Mouse (Mus musculus) embryonic facial prominence, embryonic 12.5 days (tissue): Measurements from ENCODE around the gene 6330409D20Rik. TPM values are rescaled to one million over a fixed set of nuclear protein-coding genes. Genes with fewer than 3 reads are reported as not detected.
A peak's percentile ranks its signal among the peaks of the same experiment; 100 is the strongest.

Experiments
- ATAC-seq: fragments of 200-750 bp; cut with Nextera tagmentation; 2 replicates; pipeline ENCODE4 v1.8.0; 2017; ENCODE audit not compliant: insufficient number of reproducible peaks, insufficient read depth, low FRiP score, low TSS enrichment
- H3K27ac ChIP-seq: fragments of 300-500 bp; sonication (generic); 2 replicates; pipeline ENCODE4 v1.5.1; 2016; ENCODE audit warnings: mild to moderate bottlenecking
- H3K27me3 ChIP-seq: fragments of 300-500 bp; sonication (generic); 2 replicates; pipeline ENCODE4 v1.6.1; 2016; ENCODE audit warnings: mild to moderate bottlenecking, moderate library complexity
- H3K36me3 ChIP-seq: fragments of 300-500 bp; sonication (generic); 2 replicates; pipeline ENCODE4 v1.6.1; 2016; ENCODE audit warnings: mild to moderate bottlenecking
- H3K4me1 ChIP-seq: fragments of 300-500 bp; sonication (generic); 2 replicates; pipeline ENCODE4 v1.6.1; 2016
- H3K4me2 ChIP-seq: fragments of 300-500 bp; sonication (generic); replicated peaks from 2 replicates; pipeline ENCODE4 v1.6.1; 2016; ENCODE audit warnings: mild to moderate bottlenecking, moderate library complexity
- H3K4me3 ChIP-seq: fragments of 300-500 bp; sonication (generic); 2 replicates; pipeline ENCODE4 v1.5.1; 2016; ENCODE audit warnings: mild to moderate bottlenecking
- H3K9ac ChIP-seq: fragments of 300-500 bp; sonication (generic); 2 replicates; pipeline ENCODE4 v1.6.1; 2016; ENCODE audit warnings: mild to moderate bottlenecking, moderate library complexity
- H3K9me3 ChIP-seq: fragments of 300-500 bp; sonication (generic); 2 replicates; pipeline ENCODE4 v1.6.1; 2016; ENCODE audit warnings: mild to moderate bottlenecking, moderate library complexity
- WGBS: fragments of 180-500 bp; shearing (Covaris S2); methylation state at CpG from one replicate; pipeline ENCODE4 v1.1.7; 2016; 5-methylcytosine and 5-hydroxymethylcytosine counted together
- polyA plus RNA-seq: library from polyadenylated mRNA; unstranded; fragments of >200 nt; fragmentation: Nextera tagmentation; extraction: Ambion mirVana; gene quantifications from 2 replicates; pipeline ENCODE4 v1.2.1, GENCODE M21; 2016

6330409D20Rik gene
- polyA plus RNA-seq, 1 experiment from 2014 or later = 0.43 TPM

GRCm38 (mm10) chr2:32736306-32736829 lies 4.4 kb downstream of the 6330409D20Rik start:
- no peak overlapping the region for H3K4me2 ChIP-seq
- WGBS = 50% methylated on average over 3 of the region's 3 CpGs
- 0 out of 2 replicates have a peak overlapping the region, but pooled peaks have one; percentile 36 for H3K27ac ChIP-seq
- H3K9me3 ChIP-seq = no peaks in the 10 kb centered on the region
- H3K4me1 ChIP-seq = peaks cover 33% of the 10 kb centered on the region
- H3K36me3 ChIP-seq = no peaks in the 10 kb centered on the region
- H3K27me3 ChIP-seq = peaks cover 8% of the 10 kb centered on the region; the same call in 1 of the 2 replicates
- H3K9ac ChIP-seq = no peak overlapping the region
- ATAC-seq = no peak
- H3K4me3 ChIP-seq = no peak overlapping the region

DNA sequence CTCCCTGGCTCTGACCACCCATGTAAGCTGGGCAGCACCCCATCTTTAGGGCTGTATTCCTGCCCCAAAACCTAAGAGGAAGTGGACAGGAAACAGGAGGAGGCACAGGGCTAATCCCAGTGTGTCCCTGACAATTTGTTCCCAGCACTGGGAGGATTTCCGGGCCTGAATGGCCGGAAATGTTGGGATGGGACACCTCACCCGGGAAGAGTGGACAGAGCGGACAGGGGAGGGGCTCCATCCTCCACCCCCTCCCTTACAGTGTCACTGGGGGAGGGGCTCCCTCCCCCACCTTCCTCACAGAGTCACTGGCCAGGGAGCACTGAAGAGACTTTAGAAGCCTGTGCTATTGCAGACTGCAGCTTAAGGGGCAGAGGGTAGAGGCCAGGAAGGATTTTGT lies 5.9 kb downstream of the 6330409D20Rik start:
- no peak for ATAC-seq
- Histone ChIP-seq H3K27me3 (no peaks in the 10 kb centered on the region), H3K9ac (no peak overlapping the region), H3K4me3 (no peak overlapping the region), H3K9me3 (no peaks in the 10 kb centered on the region), H3K36me3 (no peaks in the 10 kb centered on the region), H3K27ac (no peak overlapping the region), H3K4me2 (no peak overlapping the region), H3K4me1 (peaks cover 39% of the 10 kb centered on the region)
- WGBS = 34% methylated on average over 4 of the region's 4 CpGs

GRCm38 (mm10) chr2:32734480-32734879 lies 6.3 kb downstream of the 6330409D20Rik start:
- no peaks in the 10 kb centered on the region for H3K36me3 ChIP-seq
- no peak overlapping the region for H3K4me2 ChIP-seq
- H3K27ac ChIP-seq = peak overlapping the region; percentile 41; the same call in 1 of the 2 replicates
- no peaks in the 10 kb centered on the region for H3K9me3 ChIP-seq
- H3K4me3 ChIP-seq = no peak overlapping the region
- H3K9ac ChIP-seq = no peak overlapping the region
- peaks cover 44% of the 10 kb centered on the region for H3K4me1 ChIP-seq
- H3K27me3 ChIP-seq = no peaks in the 10 kb centered on the region
- WGBS = 35% methylated on average over 4 of the region's 4 CpGs
- ATAC-seq = no peak

- H3K4me1 ChIP-seq = peaks cover 54% of the 10 kb centered on the region
- no peaks in the 10 kb centered on the region for H3K9me3 ChIP-seq
- H3K27ac ChIP-seq = no peak overlapping the region
- H3K4me3 ChIP-seq = no peak overlapping the region
- no peaks in the 10 kb centered on the region for H3K36me3 ChIP-seq
- WGBS = 63% methylated on average over 6 of the region's 6 CpGs
- H3K9ac ChIP-seq = no peak overlapping the region
- H3K4me2 ChIP-seq = no peak overlapping the region
- H3K27me3 ChIP-seq = no peaks in the 10 kb centered on the region
- no peak for ATAC-seq
Measured at GRCm38 (mm10) chr2:32732695-32733094, 8.1 kb downstream of the 6330409D20Rik start.

- Histone ChIP-seq H3K4me3 (no peak overlapping the region), H3K4me1 (peaks cover 54% of the 10 kb centered on the region)
- WGBS = 51% methylated on average over 4 of the region's 4 CpGs
Measured at GRCm38 (mm10) chr2:32731911-32732310, 8.9 kb downstream of the 6330409D20Rik start.

DNA sequence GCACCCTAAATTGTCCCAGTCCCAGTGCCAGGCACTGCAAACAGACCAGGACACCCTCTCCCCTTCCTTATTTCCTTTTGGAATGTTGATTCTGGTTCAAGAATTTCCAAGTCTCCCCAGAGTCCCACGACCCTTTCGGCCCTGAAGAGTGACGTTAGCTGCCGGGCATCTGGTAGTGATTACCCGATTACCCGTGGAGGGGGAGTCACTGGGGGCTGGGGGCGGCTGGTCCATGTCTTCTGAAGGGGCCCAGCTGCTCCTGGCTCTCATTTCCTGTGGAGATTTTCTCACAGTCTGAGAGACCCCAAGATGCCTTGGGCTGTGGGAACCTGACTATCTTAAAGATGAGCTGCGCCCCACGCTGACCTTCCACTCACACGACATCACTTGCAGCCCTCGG lies 10.0 kb downstream of the 6330409D20Rik start:
- Histone ChIP-seq H3K27ac (peak overlapping the region; percentile 81), H3K9ac (no peak overlapping the region), H3K9me3 (no peaks in the 10 kb centered on the region), H3K27me3 (no peaks in the 10 kb centered on the region), H3K36me3 (no peaks in the 10 kb centered on the region), H3K4me2 (peak overlapping the region; percentile 28), H3K4me3 (peak overlapping the region; percentile 9; the same call in 1 of the 2 replicates), H3K4me1 (peaks cover 54% of the 10 kb centered on the region)
- WGBS = 13% methylated on average over 11 of the region's 11 CpGs
- peak; percentile 54; the same call in 1 of the 2 replicates for ATAC-seq

More at GRCm38 (mm10) chr2:32731911-32732310, 8.9 kb downstream of the 6330409D20Rik start:
- Histone ChIP-seq H3K4me2 (no peak overlapping the region), H3K27ac (peak overlapping the region; percentile 81), H3K27me3 (no peaks in the 10 kb centered on the region), H3K36me3 (no peaks in the 10 kb centered on the region), H3K9me3 (no peaks in the 10 kb centered on the region), H3K9ac (no peak overlapping the region)
- ATAC-seq = no peak

DNA sequence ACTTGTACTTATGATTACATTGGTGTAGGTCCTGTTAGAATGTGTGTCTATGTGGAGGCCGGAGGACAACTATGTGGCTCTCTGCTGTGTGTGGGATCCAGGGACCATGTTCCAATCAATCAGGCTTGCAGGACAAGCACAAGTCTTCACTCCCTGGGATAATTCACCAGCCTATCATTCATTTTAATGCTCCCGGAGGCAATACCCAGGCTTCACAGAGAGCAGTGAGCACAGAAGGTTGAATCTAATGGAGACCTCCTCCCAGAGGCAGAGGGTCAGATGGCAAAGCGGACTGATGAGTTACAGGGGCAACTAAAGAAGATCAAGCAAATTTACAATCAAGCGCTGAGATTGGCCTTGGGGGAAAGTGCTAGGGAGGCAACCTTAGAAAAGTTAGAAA lies 11.3 kb downstream of the 6330409D20Rik start:
- no peak for ATAC-seq
- H3K9me3 ChIP-seq = no peaks in the 10 kb centered on the region
- peaks cover 47% of the 10 kb centered on the region for H3K4me1 ChIP-seq
- H3K36me3 ChIP-seq = no peaks in the 10 kb centered on the region
- no peaks in the 10 kb centered on the region for H3K27me3 ChIP-seq
- no peak overlapping the region for H3K9ac ChIP-seq
- H3K27ac ChIP-seq = peak overlapping the region; percentile 81; the same call in 1 of the 2 replicates
- 50% methylated on average over 4 of the region's 4 CpGs for WGBS
- peak overlapping the region; percentile 17 for H3K4me2 ChIP-seq
- no peak overlapping the region for H3K4me3 ChIP-seq

GRCm38 (mm10) chr2:32728463-32728862 lies 12.4 kb downstream of the 6330409D20Rik start:
- H3K27me3 ChIP-seq = no peaks in the 10 kb centered on the region
- H3K9ac ChIP-seq = 0 out of 2 replicates have a peak overlapping the region, but pooled peaks have one; percentile 24
- H3K9me3 ChIP-seq = no peaks in the 10 kb centered on the region
- WGBS = 44% methylated on average over 7 of the region's 7 CpGs
- H3K4me1 ChIP-seq = peaks cover 40% of the 10 kb centered on the region
- H3K36me3 ChIP-seq = no peaks in the 10 kb centered on the region
- H3K4me2 ChIP-seq = peak overlapping the region; percentile 49
- ATAC-seq = no peak
- peak overlapping the region; percentile 81 for H3K27ac ChIP-seq
- H3K4me3 ChIP-seq = peak overlapping the region; percentile 35

GRCm38 (mm10) chr2:32727435-32727834 lies 13.4 kb downstream of the 6330409D20Rik start:
- Histone ChIP-seq H3K4me2 (peak overlapping the region; percentile 49), H3K4me1 (peaks cover 41% of the 10 kb centered on the region), H3K27ac (peak overlapping the region; percentile 81; the same call in 1 of the 2 replicates), H3K27me3 (no peaks in the 10 kb centered on the region; the same call in 1 of the 2 replicates), H3K9ac (peak overlapping the region; percentile 39; the same call in 1 of the 2 replicates), H3K36me3 (no peaks in the 10 kb centered on the region), H3K9me3 (no peaks in the 10 kb centered on the region), H3K4me3 (peak overlapping the region; percentile 35)
- 1% methylated on average over 16 of the region's 16 CpGs for WGBS
- ATAC-seq = peak; percentile 92

- H3K9me3 ChIP-seq = no peaks in the 10 kb centered on the region
- H3K4me1 ChIP-seq = peaks cover 38% of the 10 kb centered on the region
- 83% methylated on average over 16 of the region's 16 CpGs for WGBS
- no peaks in the 10 kb centered on the region; the same call in 1 of the 2 replicates for H3K27me3 ChIP-seq
- H3K9ac ChIP-seq = no peak overlapping the region
- H3K36me3 ChIP-seq = no peaks in the 10 kb centered on the region
- no peak overlapping the region for H3K27ac ChIP-seq
- ATAC-seq = no peak
- H3K4me2 ChIP-seq = no peak overlapping the region
- H3K4me3 ChIP-seq = no peak overlapping the region
Measured at GRCm38 (mm10) chr2:32724832-32725790, 15.7 kb downstream of the 6330409D20Rik start.

- H3K9ac ChIP-seq = no peak overlapping the region
- no peak overlapping the region for H3K4me2 ChIP-seq
- ATAC-seq = no peak
- no peaks in the 10 kb centered on the region for H3K9me3 ChIP-seq
- no peak overlapping the region for H3K4me3 ChIP-seq
- H3K36me3 ChIP-seq = no peaks in the 10 kb centered on the region
- no peak overlapping the region for H3K27ac ChIP-seq
- peaks cover 30% of the 10 kb centered on the region for H3K4me1 ChIP-seq
- WGBS = 79% methylated on average over 4 of the region's 4 CpGs
- H3K27me3 ChIP-seq = no peaks in the 10 kb centered on the region; the same call in 1 of the 2 replicates
Measured at GRCm38 (mm10) chr2:32724149-32724548, 16.7 kb downstream of the 6330409D20Rik start.
